Mouse (Mus musculus): Measurements from ENCODE around the gene 6430571L13Rik. TPM values are rescaled to one million over a fixed set of nuclear protein-coding genes. Genes with fewer than 3 reads are reported as not detected.

6430571L13Rik gene
- total RNA-seq (2017): 0.12 TPM in 1 of 2 replicates, not detected in the other

- ATAC-seq (ENCODE audit: extremely low read depth, insufficient number of reproducible peaks, low FRiP score, poor library complexity, severe bottlenecking): peak; percentile 62
Measured at GRCm38 (mm10) chr9:107340267-107340859, at the start of gene 6430571L13Rik. Gene 6430571L13Rik, plus strand, starts transcription at chr9:107340602.

DNA sequence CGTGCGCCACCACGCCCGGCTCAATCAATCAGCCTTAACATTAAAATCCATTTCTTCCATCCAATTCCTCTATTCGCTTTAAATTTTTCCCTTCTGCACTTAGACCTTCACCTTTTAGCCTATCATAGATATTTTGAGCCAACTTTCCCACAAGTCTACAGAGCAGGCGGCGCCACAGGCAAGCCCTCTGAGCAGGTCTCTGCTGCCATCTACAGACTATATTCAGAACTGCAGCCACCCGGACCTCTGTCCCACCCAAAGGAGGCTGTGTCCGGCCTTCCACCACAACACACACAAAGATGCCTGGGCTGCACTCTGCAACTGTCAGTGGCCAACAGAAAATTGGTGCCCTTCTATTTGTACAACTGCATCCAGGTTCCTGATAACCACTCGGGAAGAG lies 49.5 kb upstream of the 6430571L13Rik start:
- ATAC-seq (ENCODE audit: extremely low read depth, insufficient number of reproducible peaks, low FRiP score, poor library complexity, severe bottlenecking): peak; percentile 55

DNA sequence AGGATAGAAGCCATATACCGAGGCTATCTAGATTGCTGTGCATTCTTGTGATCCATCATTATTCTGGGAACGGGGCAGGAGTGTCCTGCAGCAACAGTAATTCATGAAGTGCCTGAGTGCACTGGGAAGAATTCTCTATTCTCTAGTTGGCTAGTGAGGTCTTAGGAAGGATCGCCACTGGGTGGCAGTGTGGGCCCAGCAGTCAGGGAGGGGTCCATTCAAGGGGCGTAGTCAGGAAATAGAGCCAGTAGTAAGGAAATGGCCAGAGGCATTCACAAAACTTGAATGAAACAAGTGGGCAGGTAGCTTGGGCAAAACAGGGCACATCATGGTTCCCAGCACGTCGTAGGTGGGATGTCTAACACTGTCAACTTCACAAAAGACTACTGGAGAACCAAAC lies 46.2 kb upstream of the 6430571L13Rik start:
- ATAC-seq (ENCODE audit: extremely low read depth, insufficient number of reproducible peaks, low FRiP score, poor library complexity, severe bottlenecking): peak; percentile 11; the same call in 1 of the 2 replicates

DNA sequence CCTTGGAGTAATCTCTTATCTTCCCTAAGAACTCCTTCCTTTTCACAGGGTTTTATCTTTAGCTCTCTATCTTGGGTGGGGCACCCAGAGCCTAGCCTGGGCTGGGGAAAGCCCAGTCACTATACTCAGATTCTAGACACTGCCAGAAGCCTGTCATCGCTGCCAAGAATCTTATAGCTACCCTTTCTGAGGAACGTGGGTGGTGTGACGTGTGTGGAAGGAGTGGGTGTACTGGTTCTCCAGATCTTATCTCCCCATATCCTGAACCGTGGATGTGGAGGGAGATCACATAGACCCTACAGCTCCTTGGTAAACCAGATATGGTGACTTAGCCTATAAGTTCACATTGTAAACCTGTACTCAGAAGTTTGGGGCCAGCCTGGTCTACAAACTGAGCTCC lies 44.8 kb upstream of the 6430571L13Rik start:
- no peak for ATAC-seq (ENCODE audit: extremely low read depth, insufficient number of reproducible peaks, low FRiP score, poor library complexity, severe bottlenecking)

- ATAC-seq (ENCODE audit: extremely low read depth, insufficient number of reproducible peaks, low FRiP score, poor library complexity, severe bottlenecking): no peak
Measured at GRCm38 (mm10) chr9:107296016-107296040, 44.6 kb upstream of the 6430571L13Rik start, which contains the start of gene Cish. Gene Cish, plus strand, starts transcription at chr9:107296026.

- no peak for ATAC-seq (ENCODE audit: extremely low read depth, insufficient number of reproducible peaks, low FRiP score, poor library complexity, severe bottlenecking)
Measured at GRCm38 (mm10) chr9:107296041-107296440, 44.4 kb upstream of the 6430571L13Rik start.

DNA sequence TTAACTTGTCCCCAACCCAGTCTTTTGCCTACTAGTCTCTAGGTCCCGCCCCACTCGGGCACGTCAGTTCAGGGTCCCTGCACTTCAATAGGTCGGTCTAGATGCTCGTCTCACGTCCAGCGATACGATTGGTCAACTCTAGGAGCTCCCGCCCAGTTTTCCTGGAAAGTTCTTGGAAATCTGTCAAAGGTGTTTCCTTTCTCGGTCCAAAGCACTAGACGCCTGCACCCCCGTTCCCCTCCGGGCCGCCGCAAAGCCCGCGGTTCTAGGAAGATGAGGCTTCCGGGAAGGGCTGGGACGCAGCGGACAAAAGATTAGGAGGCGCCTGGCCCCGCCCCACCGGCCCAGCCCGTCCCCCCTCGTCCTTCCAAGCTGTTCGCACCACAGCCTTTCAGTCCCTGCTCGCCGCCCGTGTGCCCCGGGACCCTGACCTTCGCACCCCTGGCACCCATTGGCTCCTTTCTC lies 43.9 kb upstream of the 6430571L13Rik start:
- peak; percentile 82 for ATAC-seq (ENCODE audit: extremely low read depth, insufficient number of reproducible peaks, low FRiP score, poor library complexity, severe bottlenecking)

- no peak for ATAC-seq (ENCODE audit: extremely low read depth, insufficient number of reproducible peaks, low FRiP score, poor library complexity, severe bottlenecking)
Measured at GRCm38 (mm10) chr9:107297059-107297458, 43.3 kb upstream of the 6430571L13Rik start.

- no peak for ATAC-seq (ENCODE audit: extremely low read depth, insufficient number of reproducible peaks, low FRiP score, poor library complexity, severe bottlenecking)
Measured at GRCm38 (mm10) chr9:107297658-107298057, 42.7 kb upstream of the 6430571L13Rik start.

DNA sequence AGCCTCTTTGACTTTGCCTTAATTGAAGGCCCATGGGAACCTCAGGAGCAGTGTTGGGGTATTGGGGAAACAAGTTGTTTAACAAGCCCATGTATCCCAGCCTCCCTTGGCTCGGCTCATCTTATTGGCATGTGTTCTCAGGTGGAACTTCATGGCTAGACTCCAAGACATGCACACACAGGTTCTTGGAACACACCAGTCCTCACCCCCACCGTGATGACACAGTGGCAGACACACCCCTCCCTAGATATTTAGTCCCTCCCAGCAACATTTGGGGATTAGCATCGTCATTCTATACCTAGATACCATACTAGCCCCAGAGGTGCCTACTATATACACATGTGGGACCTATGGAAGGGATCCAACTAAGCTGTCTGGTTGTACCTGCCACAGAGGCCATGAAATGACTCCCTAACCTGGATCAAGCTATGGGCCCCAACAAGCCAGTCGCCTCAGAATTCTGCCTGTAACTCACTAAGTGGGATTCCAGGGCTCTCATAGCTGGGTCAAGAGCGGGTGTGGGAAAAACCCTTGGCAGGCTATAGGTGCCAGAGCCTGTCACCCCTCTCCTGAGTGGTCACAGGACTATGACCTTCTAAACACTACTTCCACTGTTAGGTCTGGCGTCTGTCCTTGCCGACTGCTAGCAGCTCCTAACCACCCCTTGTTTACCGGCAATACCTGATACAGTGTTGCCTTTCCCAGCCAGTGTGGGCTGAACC lies 42.2 kb upstream of the 6430571L13Rik start:
- no peak for ATAC-seq (ENCODE audit: extremely low read depth, insufficient number of reproducible peaks, low FRiP score, poor library complexity, severe bottlenecking)

DNA sequence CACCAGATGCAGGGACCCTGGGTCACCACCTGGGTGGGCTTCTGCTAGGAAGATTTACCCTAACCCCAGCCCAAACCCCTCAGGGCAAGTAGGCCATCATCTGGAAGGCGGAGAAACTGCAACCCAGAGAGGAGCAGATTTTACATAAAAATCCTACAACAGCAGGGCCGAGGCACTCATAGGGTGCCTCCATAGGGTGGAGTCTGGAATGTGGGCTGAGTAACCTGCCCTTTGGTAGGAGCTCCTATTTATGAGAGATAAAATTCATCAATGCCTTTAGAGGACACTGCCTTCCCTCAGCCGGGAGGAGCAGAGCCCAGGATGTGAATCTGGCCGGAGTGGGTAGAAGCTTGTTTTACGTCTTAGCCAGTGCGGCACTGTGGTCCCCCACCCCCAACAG lies 41.5 kb upstream of the 6430571L13Rik start:
- no peak for ATAC-seq (ENCODE audit: extremely low read depth, insufficient number of reproducible peaks, low FRiP score, poor library complexity, severe bottlenecking)

DNA sequence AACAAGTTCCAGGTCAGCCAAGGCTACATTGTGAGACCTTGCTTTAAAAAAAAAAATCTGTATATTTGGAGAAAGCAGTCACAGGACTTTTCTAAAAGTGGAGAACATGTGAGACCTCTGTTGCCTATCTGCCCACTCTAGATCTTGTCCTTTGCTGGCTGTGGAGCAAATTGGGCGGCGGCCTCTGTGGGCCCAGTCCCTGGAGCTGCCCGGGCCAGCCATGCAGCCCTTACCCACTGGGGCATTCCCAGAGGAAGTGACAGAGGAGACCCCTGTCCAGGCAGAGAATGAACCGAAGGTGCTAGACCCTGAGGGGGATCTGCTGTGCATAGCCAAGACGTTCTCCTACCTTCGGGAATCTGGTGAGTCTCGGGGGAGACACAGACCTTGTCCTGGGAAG lies 40.6 kb upstream of the 6430571L13Rik start:
- no peak for ATAC-seq (ENCODE audit: extremely low read depth, insufficient number of reproducible peaks, low FRiP score, poor library complexity, severe bottlenecking)

- no peak for ATAC-seq (ENCODE audit: extremely low read depth, insufficient number of reproducible peaks, low FRiP score, poor library complexity, severe bottlenecking)
Measured at GRCm38 (mm10) chr9:107300224-107300973, 40.0 kb upstream of the 6430571L13Rik start.

- no peak for ATAC-seq (ENCODE audit: extremely low read depth, insufficient number of reproducible peaks, low FRiP score, poor library complexity, severe bottlenecking)
Measured at GRCm38 (mm10) chr9:107301554-107302331, 38.7 kb upstream of the 6430571L13Rik start.

DNA sequence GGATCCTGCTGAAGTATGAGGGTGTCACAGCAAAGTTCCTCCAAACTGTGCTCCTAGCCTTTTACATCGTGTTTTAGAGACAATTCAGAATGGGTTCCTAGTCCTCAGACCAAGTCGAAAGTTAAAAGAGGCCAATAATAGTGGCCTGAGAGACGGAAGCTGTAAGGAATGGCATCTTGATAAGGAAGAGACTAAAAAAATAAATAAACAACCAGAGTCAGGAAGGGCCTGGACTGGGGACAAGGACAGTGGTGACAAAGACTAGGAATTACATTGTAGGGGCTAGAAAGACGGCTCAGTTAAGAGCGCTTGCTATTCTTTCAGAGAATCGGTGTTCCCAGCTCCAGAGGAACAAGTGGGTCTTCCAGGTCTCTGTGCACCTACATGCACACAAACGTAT lies 37.8 kb upstream of the 6430571L13Rik start:
- no peak for ATAC-seq (ENCODE audit: extremely low read depth, insufficient number of reproducible peaks, low FRiP score, poor library complexity, severe bottlenecking)

DNA sequence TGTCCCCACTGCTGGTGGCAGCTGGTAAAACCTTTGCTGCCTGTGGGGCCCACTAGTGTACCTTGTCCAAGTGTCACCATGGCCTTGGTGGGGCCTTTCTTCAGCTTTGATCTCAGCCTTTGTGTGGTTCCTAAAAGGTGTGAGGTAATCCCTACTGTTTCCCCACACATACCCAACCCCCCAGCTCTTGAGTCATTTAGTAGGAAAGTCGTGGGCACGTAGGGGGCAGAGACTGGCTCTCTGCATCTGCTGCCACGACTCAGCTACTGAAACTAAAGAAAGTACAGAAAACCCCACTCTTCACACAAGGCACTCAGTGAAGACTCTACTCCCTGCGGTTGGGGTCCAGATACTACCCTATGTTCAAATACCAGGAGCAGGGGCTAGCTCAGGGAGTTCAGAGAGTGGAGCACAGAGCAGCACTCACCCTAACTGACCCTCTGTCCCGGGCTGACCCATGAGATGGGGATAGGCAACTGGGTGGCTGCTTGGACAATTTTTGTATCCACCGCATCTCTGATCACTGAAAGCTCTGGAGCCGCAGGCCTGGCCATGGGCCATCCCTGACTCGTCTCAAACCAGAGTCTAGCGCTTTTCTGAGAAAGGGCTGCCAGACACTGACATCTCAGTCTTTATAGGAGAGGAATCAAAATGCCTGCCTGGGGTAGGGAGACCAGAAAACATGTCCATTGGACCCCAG lies 37.1 kb upstream of the 6430571L13Rik start:
- ATAC-seq (ENCODE audit: extremely low read depth, insufficient number of reproducible peaks, low FRiP score, poor library complexity, severe bottlenecking): no peak

GRCm38 (mm10) chr9:107303900-107304299 lies 36.5 kb upstream of the 6430571L13Rik start:
- ATAC-seq (ENCODE audit: extremely low read depth, insufficient number of reproducible peaks, low FRiP score, poor library complexity, severe bottlenecking): no peak

GRCm38 (mm10) chr9:107304383-107304782 lies 36.0 kb upstream of the 6430571L13Rik start:
- no peak for ATAC-seq (ENCODE audit: extremely low read depth, insufficient number of reproducible peaks, low FRiP score, poor library complexity, severe bottlenecking)

DNA sequence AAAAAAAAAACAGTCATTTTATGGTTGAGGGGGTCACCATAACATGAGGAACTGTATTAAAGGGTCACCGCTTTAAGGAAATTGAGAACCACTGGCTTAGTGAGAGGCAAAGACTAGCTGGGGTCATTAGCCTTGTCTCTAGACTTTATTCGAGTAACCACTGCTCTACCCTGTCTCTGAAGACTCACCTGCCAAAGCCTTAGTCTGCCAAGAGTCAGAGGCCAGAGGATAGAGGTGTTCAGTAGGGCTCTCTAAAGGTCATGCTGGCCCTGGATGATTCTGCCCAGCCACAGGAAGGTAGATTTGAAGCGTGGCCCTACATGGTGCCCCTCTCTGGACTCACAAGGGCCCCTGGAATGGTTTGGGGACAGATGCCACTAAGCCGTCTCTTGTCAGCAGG lies 35.4 kb upstream of the 6430571L13Rik start:
- no peak for ATAC-seq (ENCODE audit: extremely low read depth, insufficient number of reproducible peaks, low FRiP score, poor library complexity, severe bottlenecking)

Data from neutrophil, adult 5-6 weeks (primary cell).